Comparison of ENCODE assay signal across 9 mouse cellular contexts in genomic region chr17:16492551-16492950, GRCm38 (mm10).
"Had no signal": no experiment of that assay in that cellular context is flagged by ENCODE, and none has a peak within 500 bp of the region (broad histone marks: within the 10 kb centered on the region; RNA-seq: fewer than 3 reads in every experiment).

No protein-coding gene starts in this region.

- DNase-seq: kidney, postnatal 25 days; left cerebral cortex, postnatal 4 days; lung, adult 18-20 months; midbrain, embryonic 14.5 days; retina, postnatal 1 day; right cerebral cortex, postnatal 4 days; spleen, adult 18-20 months; thymus, adult 18-20 months; thymus, postnatal 25 days had no signal
